Mouse (Mus musculus) lung, postnatal 0 days (tissue): ENCODE data around the gene Stradb. TPM values are rescaled to one million over a fixed set of nuclear protein-coding genes. Genes with fewer than 3 reads are reported as not detected.

Source experiments
- ATAC-seq: fragments of 200-750 bp; cut with Nextera tagmentation; 2 replicates; pipeline ENCODE4 v1.8.0; 2017; ENCODE audit warnings: moderate library complexity
- DNase-seq: peaks from one replicate; pipeline ENCODE4 v3.0.0-alpha.2; 2016; ENCODE audit warnings: low spot score
- H3K27ac ChIP-seq: fragments of 300-500 bp; sonication (generic); 2 replicates; pipeline ENCODE4 v1.5.1; 2014; ENCODE audit warnings: antibody characterized with exemption, mild to moderate bottlenecking, low read length, mixed read lengths
- H3K27me3 ChIP-seq: fragments of 300-500 bp; sonication (generic); replicated peaks from 2 replicates; pipeline ENCODE4 v1.6.1; 2014; ENCODE audit warnings: low read length, mixed read lengths; ENCODE audit not compliant: insufficient read depth
- H3K36me3 ChIP-seq: fragments of 300-500 bp; sonication (generic); 2 replicates; pipeline ENCODE4 v1.6.1; 2014; ENCODE audit warnings: low read length, mixed read lengths; ENCODE audit not compliant: insufficient read depth
- H3K4me1 ChIP-seq: fragments of 300-500 bp; sonication (generic); 2 replicates; pipeline ENCODE4 v1.6.1; 2014; ENCODE audit warnings: antibody characterized with exemption, low read depth, low read length, mixed read lengths; ENCODE audit not compliant: insufficient read depth
- H3K4me2 ChIP-seq: fragments of 300-500 bp; sonication (generic); replicated peaks from 2 replicates; pipeline ENCODE4 v1.6.1; 2014; ENCODE audit warnings: low read depth, mild to moderate bottlenecking, low read length, moderate library complexity, mixed read lengths
- H3K4me3 ChIP-seq: fragments of 300-500 bp; sonication (generic); 2 replicates; pipeline ENCODE4 v1.5.1; 2014; ENCODE audit warnings: low read depth, low read length
- H3K9ac ChIP-seq: fragments of 300-500 bp; sonication (generic); replicated peaks from 2 replicates; pipeline ENCODE4 v1.6.1; 2014; ENCODE audit warnings: low read depth, mild to moderate bottlenecking
- H3K9me3 ChIP-seq: fragments of 300-500 bp; sonication (generic); 2 replicates; pipeline ENCODE4 v1.6.1; 2016; ENCODE audit warnings: low read length, mixed read lengths
- CTCF ChIP-seq: IDR thresholded peaks from 2 replicates; pipeline ENCODE4 v1.5.1; 2016; ENCODE audit warnings: antibody characterized with exemption, mild to moderate bottlenecking
- EP300 ChIP-seq: IDR thresholded peaks from 2 replicates; pipeline ENCODE4 v1.6.1; 2016; ENCODE audit warnings: antibody characterized with exemption, mild to moderate bottlenecking, control low read depth
- WGBS: fragments of 180-500 bp; shearing (Covaris S2); extraction: QIAGEN DNeasy Blood & Tissue Kit; methylation state at CpG from one replicate; pipeline ENCODE4 v1.1.7; 2014; 5-methylcytosine and 5-hydroxymethylcytosine counted together
- polyA plus RNA-seq: library from polyadenylated mRNA; unstranded; fragments of >200 nt; fragmentation: Nextera tagmentation; extraction: Ambion mirVana; gene quantifications from 2 replicates; pipeline ENCODE4 v1.2.1, GENCODE M21; 2015

Stradb gene
- polyA plus RNA-seq, 1 experiment from 2014 or later = 21.6 TPM

GRCm38 (mm10) chr1:58959682-58960081 lies 13.6 kb upstream of the Stradb start:
- Histone ChIP-seq H3K9me3 (no peaks in the 10 kb centered on the region), H3K4me3 (no peak overlapping the region), H3K4me1 (peaks cover 3% of the 10 kb centered on the region), H3K4me2 (no peak overlapping the region), H3K9ac (no peak overlapping the region), H3K27me3 (no peaks in the 10 kb centered on the region), H3K36me3 (no peaks in the 10 kb centered on the region), H3K27ac (no peak overlapping the region)
- ATAC-seq (no peak), DNase-seq (no peak)
- 78% methylated on average over 2 of the region's 2 CpGs for WGBS
- no peak for TF ChIP-seq CTCF
- TF ChIP-seq EP300 = no peak

DNA sequence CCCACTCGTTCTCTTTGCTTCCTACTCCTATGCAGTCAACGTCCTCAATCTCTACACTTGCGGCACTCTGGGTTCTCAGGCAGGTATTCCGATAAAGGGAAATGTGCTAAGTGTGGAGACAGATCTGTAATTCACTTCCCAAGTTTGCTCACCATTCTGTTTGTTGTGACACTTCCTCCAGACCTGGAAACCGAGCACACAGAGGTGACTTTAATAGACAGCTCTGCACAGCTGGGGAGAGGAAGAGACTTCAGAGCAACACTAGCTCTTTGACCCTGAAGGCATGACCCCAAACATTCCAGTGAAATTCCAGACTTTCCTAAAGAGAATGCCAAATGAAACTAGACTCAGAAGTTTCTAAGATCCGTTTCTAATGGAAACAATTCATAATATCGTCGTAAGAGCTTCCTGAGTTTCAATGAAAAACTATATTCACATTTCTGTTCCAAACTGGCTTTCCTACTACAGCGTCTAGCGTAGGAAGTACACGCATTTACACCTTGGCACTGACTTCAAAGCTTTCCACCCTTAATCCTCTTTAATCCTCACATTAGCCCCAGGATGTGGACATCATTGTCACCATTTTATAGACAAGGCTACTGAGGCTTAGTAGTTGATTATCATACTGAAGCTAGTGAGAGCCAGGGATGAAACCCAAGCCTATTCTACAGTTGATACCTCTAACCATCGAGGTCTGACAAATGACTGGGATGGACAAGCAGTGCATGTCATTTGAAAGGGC lies 12.0 kb upstream of the Stradb start:
- TF ChIP-seq CTCF (no peak), EP300 (no peak)
- Histone ChIP-seq H3K4me1 (peaks cover 3% of the 10 kb centered on the region), H3K27ac (no peak overlapping the region), H3K36me3 (no peaks in the 10 kb centered on the region), H3K9ac (no peak overlapping the region), H3K4me2 (no peak overlapping the region), H3K27me3 (no peaks in the 10 kb centered on the region), H3K9me3 (no peaks in the 10 kb centered on the region), H3K4me3 (no peak overlapping the region)
- ATAC-seq (no peak), DNase-seq (peak; percentile 39)
- WGBS = 30% methylated on average over 12 of the region's 12 CpGs

GRCm38 (mm10) chr1:58962418-58962817 lies 10.9 kb upstream of the Stradb start:
- H3K4me1 ChIP-seq = peaks cover 3% of the 10 kb centered on the region; the same call in 1 of the 2 replicates
- H3K27ac ChIP-seq = no peak overlapping the region
- H3K36me3 ChIP-seq = no peaks in the 10 kb centered on the region
- no peaks in the 10 kb centered on the region for H3K9me3 ChIP-seq
- no peak for DNase-seq
- H3K4me3 ChIP-seq = no peak overlapping the region
- TF ChIP-seq EP300 = no peak
- no peak for TF ChIP-seq CTCF
- H3K27me3 ChIP-seq = no peaks in the 10 kb centered on the region
- 83% methylated on average over 5 of the region's 5 CpGs for WGBS
- H3K9ac ChIP-seq = no peak overlapping the region
- no peak overlapping the region for H3K4me2 ChIP-seq
- no peak for ATAC-seq

GRCm38 (mm10) chr1:58962865-58963264 lies 10.5 kb upstream of the Stradb start:
- DNase-seq (no peak), ATAC-seq (no peak)
- H3K9me3 ChIP-seq = no peaks in the 10 kb centered on the region
- TF ChIP-seq EP300 (no peak), CTCF (no peak)
- H3K4me3 ChIP-seq = no peak overlapping the region
- H3K9ac ChIP-seq = no peak overlapping the region
- no peak overlapping the region for H3K4me2 ChIP-seq
- H3K4me1 ChIP-seq = peaks cover 3% of the 10 kb centered on the region; the same call in 1 of the 2 replicates
- no peaks in the 10 kb centered on the region for H3K27me3 ChIP-seq
- no peak overlapping the region for H3K27ac ChIP-seq
- no peaks in the 10 kb centered on the region for H3K36me3 ChIP-seq

- DNase-seq (no peak), ATAC-seq (no peak)
- Histone ChIP-seq H3K4me1 (peaks cover 7% of the 10 kb centered on the region), H3K4me3 (no peak overlapping the region), H3K36me3 (no peaks in the 10 kb centered on the region), H3K27ac (no peak overlapping the region), H3K4me2 (no peak overlapping the region), H3K9me3 (no peaks in the 10 kb centered on the region), H3K9ac (no peak overlapping the region), H3K27me3 (no peaks in the 10 kb centered on the region)
- 39% methylated on average over 4 of the region's 4 CpGs for WGBS
- no peak for TF ChIP-seq EP300
These were observed 5.8 kb upstream of the Stradb start for GRCm38 (mm10) chr1:58967534-58967933.

- no peak overlapping the region for H3K27ac ChIP-seq
These were observed 3.3 kb upstream of the Stradb start for GRCm38 (mm10) chr1:58970054-58970453.

More at GRCm38 (mm10) chr1:58970054-58970453, 3.3 kb upstream of the Stradb start:
- peaks cover 5% of the 10 kb centered on the region; the same call in 1 of the 2 replicates for H3K4me1 ChIP-seq
- TF ChIP-seq CTCF (no peak), EP300 (no peak)
- no peak overlapping the region for H3K9ac ChIP-seq
- H3K27me3 ChIP-seq = no peaks in the 10 kb centered on the region
- H3K4me2 ChIP-seq = no peak overlapping the region
- no peak overlapping the region for H3K4me3 ChIP-seq
- H3K36me3 ChIP-seq = no peaks in the 10 kb centered on the region
- no peak for ATAC-seq
- H3K9me3 ChIP-seq = no peaks in the 10 kb centered on the region
- 70% methylated on average over 5 of the region's 5 CpGs for WGBS
- no peak for DNase-seq
